Mouse (Mus musculus) liver, adult (tissue): ENCODE data around the gene Dstyk.

Source experiments
- GATA4 ChIP-seq: IDR thresholded peaks from 2 replicates; pipeline ENCODE4 v1.6.1; 2014; ENCODE audit warnings: mild to moderate bottlenecking, low read length; ENCODE audit not compliant: insufficient replicate concordance

Dstyk gene

DNA sequence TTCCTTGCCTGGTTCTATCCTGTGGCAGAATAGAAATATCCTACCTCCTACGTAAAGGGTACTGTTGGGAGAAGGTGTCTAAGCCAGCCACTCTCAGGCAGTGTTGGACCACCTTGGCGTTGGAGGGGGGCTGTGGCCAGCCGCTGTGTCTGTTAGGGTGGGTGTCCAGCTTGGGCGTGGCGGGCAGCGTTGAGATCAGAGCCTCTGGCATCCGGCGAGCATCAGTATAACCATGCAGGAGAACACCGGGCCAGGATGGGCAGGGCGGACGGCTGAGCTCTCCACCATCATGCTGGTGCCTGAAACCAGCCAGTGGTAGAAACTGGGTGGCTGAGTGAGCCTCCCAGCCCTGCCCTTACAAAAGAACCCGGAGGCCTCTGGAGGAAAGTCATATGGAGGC lies 98.0 kb downstream of the Dstyk start:
- no peak for TF ChIP-seq GATA4
